Mouse (Mus musculus): ENCODE results near the gene Eif4g3.

Eif4g3 gene

DNA sequence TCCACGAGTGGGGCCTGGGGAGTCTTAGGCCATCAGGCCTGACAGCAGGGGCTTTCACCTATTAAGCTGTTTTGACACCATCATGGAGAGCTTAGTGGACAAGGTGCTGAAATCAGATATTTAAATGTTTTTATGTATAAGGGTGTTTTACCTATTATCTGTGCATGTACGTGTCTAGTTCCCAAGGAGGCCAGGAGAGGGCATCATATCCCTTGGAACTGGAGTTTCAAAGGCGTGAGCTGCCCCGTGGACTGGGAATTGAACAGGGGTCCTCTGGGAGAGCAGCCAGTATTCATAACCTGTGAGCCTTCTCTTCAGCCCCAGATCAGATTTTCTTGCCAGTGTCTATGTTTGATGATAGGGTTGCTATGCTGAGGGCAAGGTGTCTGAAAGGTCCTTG is 2.4 kb upstream of the Eif4g3 start:
- no peak for DNase-seq

DNA sequence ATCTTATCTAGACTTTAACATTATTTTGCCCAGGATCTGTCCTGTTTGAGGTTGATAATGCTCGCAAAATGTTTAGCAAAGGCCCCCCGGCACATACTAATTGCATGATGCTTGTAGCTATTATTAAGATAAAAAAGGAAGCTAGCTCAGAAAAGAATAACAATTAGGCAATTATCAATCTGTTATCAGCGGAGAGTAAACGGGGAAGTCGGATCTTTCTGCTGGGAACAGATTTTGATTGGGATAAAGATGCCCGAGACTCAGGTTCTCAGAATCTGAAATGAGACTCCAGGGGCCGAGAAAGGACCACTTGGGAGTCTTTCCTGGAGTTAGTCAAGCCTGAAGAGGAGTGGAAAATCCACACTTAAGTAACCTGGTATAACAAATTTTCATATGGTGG is 1.6 kb upstream of the Eif4g3 start:
- no peak for DNase-seq

DNA sequence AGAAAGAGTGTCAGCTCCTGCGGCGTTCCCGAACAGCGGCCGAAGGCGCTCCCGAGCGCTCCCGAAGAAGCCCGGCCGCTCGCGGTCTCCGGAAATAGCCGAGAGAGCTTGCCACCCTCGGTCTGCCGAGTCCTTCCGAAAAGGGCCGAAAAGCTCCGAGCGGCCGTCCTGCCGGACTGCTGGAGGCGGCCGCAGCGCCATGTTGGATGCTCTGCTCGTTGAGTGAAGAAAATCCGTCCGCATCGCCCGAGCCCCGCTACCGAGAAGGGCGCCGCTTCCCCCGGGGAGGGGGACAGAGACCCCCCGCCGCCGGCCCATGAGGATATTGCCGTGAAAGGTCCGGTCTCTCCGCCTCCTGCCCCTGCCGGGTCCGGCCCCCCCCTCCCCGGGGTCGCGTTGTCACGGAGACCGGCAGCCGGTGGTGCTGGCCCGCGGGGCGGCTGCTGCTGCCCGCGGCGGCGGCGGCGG is 503 bp downstream of the Eif4g3 start:
- peak; percentile 95 for DNase-seq

DNA sequence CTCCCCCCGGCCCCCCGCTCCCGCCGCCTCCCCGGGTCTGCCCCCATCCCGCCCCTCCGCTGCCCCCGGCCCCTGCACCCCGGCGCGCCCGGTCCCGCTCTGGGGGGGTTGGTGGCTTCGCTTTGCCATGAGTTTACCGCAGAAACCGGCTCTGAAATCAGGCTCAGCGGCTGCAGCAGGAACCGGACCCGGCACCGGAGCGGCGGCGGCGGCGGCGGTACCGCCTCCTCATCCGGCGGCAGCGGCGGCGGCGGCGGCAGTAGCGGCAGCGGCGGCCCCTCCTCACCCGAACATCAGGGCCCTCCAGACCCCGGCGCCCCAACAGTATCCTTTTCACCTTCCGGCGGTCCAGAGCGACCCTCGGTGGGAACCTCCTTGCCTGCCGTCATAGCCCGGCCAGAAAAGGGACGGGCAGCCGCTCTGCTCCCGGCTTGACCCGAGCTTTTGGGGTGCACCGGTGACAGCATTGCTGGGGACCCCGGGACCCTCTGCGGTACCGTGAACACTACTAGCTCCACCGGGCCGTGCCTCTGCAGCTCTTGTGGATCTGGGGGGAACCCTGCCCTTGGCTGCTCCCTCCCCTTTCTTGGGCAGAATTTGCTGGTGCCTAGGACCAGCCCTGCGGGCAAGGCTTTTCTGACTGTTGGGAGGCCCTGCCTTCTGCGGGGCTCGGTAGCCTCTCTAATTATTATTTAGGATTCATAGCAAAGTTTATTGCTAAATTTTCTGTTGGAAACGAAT is 1.2 kb downstream of the Eif4g3 start:
- peak; percentile 57 to 59 for DNase-seq

DNA sequence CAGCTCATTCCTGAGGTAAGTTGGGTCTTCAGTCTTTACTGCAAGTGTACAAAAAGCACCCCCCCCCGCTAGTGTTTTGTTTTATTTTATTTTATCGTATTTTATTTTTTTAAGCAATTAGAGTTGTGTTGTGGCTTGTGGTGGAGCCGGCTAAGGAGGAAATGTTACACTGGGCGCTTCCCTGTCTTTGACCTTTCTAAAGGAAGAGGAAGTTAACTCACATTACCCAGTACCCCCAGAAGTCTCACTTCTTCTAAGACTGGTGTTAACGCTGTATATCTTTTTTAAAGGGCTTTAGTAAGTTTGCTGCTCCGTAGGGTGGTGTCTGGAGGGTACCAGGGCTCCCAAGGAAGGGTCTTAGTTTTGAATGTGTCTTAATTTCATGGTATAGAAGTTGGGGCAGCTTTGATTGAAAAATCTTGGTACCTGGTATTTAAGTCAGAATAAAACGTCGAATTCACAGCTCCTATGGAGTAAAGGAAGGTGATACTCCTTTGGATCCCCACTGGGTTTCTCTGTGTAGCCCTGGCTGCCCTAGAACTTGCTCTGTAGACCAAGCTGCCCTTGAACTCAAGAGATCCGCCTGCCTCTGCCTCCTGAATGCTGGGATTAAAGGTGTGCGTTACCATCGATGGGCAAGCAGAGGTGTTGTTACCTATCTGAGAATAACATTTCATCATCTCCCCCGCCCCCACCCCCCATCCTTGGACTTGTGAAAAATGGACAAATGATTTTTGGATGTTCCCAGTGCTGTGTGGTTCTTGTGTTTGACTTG is 1.9 kb downstream of the Eif4g3 start:
- peak; percentile 39 to 54 for DNase-seq

DNA sequence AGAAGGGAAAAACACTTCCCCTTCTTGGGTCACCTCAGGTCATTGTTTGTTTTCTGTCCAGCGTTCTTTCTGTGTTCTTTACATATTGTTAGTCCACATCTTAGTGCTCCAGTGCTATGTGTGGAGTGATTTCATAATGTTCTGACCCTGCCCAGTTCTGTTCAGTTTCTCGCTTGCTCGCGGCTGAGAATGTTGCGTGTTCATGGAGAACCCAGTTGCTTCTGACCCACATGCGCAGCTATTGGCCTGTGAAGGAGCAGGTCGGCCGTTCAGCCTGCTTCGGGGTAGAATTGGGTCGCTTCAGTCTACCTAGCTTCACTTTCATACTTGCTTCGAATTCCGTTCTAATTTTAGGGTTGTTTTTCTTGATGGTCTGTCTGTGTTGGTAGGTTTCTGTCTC is 2.6 kb downstream of the Eif4g3 start:
- DNase-seq: no peak

DNA sequence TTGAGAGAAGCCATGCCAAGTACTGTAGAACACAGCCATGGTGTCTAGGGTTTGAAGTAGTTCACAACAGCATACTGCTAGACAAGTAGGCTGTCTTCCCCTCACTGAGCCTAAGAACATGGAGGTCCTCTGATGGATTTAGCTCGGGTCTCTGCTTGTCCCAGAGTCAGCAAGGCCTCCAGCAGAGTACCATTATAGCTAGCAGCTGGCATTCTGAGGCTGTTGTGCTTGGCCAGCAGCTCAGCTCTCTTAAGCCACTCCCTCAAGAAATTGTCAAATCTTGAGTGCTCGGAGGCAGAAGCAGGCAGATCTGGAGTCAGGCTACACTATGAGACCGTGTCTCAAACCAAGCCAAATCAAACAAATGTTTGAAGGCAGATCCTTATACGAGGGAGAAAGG is 5.4 kb downstream of the Eif4g3 start:
- DNase-seq: no peak

DNA sequence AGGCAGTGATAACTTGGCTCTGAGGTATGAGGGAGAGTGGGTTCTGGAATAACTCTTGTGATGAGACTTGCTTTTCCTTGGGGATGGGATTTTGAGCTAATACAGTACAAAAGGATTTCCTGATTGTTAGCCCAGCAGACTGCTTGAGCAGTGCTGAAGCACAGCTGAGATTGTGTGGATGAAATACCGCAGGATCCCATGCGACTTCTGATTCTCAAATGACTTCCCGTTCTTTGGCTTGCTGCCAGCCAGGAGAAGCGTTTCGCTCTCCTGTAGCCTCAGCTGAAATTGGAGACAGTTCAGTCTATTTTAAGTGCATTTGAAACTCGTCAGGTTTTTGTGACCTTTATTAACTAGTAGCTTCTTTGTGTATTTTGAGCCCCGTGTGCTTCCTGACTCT is 7.9 kb downstream of the Eif4g3 start:
- DNase-seq: no peak

DNA sequence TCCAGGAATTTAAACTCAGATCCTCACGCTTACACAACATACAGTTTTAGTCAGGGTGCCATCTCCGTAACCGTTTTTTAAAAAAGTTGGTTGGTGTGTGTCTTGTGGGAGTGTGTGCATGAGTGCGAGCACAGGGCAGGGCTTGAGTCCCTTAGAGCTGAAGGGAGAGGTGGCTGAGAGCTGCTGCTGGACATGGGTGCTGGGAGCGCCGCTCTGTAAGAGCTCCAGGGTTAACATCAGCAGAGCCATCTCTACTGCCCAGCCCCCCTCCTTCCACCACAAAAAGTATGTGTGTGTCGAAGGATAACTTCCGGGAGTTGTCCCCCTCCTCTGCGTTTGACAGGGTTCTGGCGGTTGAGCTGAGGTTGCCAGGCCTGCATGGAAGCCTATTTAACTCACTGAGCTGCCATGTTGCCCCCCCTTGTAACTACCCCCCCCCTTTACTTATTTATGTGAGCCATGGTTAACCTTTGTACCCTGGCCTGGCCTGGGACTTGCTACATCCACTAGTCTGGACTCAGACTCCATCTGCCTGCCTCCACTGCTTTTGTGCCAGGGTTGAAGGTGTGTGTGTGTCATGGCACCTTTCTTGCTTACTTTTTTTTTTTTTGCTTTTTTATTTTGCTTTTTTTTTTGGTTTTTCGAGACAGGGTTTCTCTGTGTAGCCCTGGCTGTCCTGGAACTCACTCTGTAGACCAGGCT is 11.2 kb downstream of the Eif4g3 start:
- DNase-seq: no peak

DNA sequence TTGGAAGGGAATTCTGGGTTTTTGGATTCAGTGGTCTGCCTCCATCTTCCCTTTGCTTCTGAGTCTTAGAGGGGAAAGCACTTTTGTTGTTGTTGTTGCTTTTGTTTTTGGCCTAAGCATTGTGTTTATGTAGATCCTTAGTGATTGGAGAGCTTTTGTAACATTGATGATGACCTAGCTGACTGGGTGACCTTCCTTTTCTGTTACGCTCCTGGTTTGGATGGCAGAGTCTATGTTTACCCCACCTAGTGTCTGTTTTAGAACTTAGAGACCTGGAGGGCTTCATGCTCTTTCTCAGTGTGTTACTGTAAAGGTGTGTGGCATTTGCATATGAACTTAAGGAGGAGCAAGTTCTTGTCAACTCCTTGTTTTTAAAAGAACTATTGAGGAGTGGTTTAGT is 13.0 kb downstream of the Eif4g3 start:
- DNase-seq: no peak

DNA sequence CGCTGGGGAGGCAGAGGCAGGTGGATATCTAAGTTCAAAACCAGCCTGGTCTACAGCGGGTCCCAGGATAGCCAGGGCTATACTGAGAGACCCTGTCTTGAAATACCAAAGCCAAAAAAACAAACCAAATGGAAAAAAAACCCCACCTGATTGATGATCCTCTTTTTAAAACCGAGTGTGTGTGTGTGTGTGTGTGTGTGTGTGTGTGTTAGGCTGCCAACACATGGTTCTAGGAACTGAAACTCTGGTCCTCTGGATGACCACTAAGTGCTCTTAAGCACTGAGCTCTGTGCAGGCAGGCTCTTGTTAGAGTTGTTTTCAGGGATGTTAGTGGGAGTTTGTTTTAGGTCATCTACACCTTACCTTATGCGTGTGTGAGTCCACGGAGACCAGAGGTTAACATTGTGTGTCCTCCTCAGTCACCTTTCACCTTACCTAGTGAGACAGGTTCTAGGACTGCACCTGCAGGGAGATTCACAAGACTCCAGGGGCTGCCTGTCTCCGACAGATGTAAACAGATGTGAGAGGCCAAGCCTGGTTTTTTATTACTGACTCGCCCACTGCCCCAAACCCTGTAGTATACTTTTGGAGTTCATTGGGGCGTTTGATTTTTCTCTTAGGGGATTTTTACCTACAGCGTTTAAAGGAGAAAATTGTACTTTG is 14.3 kb downstream of the Eif4g3 start:
- no peak for DNase-seq

DNA sequence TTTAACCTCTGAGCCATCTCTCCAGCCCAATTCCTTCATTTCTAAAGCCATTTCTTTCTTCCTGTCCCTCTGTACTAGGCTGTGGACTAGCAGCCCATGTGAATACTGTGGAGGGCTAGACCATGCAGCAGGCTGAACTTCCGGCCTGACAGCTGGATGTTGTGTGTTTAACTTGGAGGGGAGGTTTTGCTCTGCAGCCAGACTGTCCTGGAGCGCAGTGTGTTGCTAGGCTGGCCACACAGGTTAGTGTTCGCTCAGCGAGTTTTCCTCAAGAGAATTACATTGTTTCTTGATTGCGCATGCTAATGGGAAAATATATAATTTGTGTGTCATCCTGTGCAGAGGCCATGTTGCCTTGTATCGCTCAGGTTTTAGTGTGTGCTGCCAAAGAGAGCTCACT is 15.8 kb downstream of the Eif4g3 start:
- no peak for DNase-seq

DNA sequence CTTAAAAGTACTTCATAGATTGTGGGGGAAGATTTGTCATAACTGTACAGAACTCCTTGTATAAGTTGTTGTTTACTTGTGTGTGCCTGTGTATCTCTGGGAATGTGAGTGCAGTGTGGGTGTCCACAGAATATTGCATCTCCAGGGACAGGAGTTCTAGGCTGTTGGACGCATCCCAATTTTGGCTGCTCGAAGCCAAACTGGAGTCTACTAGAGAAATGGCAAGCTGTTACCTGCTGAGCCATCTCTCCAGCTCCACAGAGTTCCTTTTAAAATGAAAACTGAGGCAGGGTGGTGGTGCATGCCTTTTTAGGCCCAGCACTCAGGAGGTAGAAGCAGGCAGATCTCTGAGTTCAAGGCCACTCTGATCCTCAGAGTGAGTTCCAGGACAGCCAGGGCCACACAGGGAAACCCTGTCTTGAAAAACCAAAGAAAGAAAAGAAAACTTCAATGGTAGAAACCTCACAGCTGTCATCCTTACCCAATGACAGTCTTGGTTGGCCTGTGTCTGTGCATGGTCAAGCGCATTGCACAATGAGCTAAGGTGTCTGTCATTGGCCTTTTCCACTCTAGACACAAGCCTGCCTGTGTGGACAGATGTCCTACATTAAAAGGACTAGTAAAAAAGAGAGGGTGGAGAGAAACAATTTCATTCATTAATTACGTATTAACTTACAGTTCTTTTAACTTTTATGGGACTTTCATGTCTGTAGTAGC is 17.1 kb downstream of the Eif4g3 start:
- DNase-seq: no peak

DNA sequence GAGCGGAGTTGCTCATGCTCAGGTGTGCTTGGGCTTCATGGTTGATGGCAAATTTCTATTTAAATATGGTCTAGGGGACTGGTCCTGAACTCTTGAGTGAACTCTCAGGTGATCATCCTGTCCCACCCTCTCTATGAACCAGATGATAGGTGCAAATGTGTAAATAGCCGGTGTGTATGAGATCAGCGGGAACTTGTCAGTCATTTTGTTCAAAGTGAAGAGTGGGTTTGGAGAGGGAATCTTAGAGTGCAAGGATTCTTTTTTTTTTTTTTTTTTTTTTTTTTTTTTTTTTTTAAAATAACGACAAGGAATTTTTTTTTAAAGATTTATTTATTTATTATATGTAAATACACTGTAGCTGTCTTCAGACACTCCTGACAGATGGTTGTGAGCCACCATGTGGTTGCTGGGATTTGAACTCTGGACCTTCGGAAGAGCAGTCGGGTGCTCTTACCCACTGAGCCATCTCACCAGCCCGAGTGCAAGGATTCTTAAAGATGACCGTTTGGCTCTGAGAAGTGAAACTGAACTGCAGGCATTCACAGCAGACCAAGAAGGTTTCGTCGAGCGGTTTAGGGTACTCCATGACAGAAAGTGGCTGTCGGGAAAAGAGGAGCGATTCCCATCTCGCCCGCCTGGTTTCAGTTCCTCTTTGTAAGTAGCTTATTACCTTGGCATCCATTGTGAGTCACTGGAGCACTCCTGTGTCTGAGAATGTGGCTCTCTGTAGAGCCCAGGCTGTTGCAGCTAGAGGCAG is 21.1 kb downstream of the Eif4g3 start:
- no peak for DNase-seq

DNA sequence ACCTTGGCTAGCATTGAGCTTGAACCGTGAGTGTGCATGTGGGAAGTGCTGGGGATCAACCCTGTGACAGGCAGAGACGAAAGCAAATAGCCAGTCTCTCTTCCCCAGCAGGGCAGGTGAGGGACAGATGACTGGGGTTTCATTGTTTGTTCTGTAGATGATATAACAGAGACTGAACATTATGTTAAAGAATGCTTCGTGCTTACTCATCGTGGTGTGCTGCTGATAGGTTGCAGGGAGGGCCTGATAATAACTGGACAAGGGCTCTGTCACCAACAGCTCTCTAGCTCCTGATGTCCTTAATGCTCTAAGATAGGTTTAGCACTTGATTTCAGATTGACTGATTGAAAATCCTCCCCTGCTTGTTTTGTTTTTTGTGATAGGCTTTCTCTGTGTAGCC is 23.1 kb downstream of the Eif4g3 start:
- DNase-seq: no peak

DNA sequence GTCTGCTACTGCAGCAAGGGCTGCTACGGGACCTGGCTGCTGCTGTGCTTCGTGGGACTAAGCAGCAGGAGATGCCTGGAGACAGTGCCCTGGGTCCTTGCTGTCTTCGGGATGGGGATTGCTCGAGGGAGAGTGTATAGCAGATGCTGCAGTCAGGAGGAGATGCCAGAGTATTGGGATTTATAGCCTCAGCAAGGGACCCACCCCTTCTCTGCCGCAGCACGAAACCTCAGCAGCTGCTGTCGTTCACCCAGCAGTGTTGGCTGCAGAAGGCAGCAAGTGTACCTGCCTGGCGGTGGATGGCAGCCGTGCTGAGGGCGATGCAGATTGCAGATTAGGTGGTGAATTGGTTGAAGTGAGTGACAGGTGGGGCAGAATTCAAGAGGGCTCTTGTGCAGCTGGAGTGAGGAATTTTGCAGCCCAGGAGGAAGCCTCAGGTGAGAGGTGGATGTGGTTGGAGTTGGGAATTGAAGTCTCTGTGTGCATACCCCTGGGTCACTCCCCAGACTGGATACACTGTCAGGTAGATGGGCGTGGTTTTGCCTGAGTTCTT is 24.3 kb downstream of the Eif4g3 start:
- DNase-seq: no peak

DNA sequence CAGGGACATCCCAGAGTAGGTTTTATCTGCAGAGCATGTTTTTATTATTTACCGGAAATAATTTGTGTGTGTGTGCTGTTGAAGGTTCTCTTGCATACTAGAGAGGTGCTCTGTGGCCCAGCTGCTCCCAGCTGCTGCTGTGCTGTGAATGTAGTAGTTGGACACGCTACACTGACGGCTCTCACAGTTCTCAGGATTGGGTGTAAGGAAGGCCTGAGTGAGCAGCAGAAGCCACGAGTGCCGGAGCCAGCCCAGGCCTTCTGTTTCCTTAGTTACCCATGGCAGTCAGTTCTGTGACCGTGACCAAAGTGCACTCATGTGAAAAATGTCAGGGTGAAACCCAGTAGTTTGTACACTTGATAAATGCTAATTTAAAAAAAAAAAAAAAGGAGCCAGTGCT is 25.2 kb downstream of the Eif4g3 start:
- DNase-seq: peak in 1 of 2 experiments; percentile 10

DNA sequence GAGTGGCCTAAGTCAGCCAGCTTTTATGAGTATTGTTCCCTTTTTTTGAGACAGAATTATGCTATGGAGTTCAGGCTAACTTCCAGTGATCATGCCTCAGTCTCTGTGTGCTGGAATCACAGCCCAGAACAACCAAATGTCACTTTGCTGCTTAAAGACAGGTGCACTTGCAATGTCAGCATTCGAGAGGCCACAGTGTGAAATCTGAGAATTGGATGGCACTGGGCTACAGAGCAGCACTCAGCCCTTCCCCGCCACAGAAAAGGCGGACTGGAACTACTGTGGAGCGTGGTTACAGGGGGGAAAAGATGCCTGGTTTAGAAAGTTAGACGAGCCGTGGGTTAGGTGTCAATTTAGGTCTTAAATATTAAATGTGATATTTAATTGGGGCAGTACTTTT is 27.4 kb downstream of the Eif4g3 start:
- DNase-seq: no peak

DNA sequence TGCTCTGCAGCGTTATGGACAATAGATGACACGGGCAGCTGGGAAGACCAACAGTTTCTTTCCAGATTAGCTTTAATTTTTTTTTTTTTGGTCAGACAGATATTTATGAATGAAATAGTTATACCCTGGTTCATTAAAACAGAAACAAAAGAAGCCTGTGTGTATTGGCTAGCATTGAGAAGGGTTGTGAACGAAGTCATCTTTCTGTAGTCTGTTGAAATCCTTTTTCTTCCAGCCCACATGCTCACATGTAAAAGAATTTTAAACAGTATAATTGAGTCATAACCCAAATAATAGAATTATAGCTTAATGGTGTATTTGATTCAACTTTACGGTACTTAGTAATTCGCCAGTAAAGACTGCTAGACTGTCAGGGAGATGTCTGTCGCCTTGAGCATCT is 28.8 kb downstream of the Eif4g3 start:
- DNase-seq: no peak

DNA sequence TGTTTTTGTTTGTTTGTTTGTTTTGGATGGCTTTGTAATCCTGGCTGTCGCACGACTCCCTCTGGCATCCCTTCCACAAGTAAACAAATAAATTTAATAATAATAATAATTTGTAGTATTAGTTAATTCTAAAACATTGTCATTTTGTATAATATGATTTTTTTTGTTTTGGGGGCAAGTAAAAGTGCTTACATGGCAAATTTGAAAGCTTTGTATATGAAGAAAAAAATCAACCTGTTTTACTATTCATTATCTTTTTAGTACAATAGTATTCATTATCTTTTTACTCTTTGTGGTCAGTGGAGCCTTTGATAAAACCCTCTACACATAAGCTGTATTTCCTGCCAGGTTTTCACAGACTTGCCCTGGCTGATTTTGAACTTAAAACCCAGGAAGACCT is 29.9 kb downstream of the Eif4g3 start:
- no peak for DNase-seq

DNA sequence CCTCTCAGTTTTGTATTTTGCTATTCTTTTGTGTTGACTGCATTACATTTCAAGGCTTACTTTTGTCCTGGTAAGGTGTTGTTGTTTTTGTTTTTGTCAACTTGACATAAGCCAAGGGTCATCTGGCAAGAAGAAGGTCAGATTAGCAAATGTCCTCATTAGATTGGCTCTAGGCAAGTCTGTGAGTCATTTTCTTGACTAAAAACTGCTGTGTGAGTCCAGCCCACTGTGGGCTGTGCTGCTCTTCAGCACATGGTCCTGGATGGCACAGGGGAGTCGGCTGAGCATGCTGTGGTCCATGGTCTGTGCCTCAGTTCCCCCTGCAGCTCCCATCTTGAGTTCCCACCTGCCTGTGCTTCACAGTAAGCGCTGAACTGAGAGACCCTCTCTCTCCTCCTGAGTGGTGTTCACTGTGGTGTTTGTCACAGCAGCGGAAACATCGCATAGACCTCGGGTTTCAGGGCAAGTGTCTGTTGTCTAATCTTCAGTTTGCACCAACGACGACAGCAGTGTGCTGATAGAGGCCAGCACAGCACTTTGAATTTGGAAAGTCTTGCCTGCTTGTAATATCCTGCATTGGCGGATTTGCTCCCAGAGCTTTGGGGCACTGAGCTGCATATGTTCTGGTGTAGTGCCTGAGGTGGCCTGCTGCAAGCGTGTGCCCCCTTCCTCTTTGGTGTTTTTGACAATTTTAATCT is 30.7 kb downstream of the Eif4g3 start:
- DNase-seq: no peak
